Mouse (Mus musculus): Measurements from ENCODE around the gene Fam189a2.

DNA sequence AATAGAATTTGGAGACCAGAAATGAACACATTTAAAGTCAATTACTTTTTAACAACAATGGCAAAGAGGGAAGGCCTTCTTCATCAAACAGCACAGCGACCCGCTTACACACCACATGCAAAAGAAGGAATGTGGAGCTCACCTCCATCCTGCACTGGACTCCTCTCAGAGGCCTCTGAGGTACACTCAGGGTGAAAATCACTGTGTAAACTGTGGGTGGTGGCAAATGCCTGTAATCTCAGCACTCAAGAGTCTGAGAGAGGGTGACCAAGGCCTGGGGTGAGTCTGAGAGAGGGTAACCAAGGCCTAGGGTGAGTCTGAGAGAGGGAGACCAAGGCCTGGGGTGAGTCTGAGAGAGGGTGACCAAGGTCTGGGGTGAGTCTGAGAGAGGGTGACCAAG is 11.6 kb upstream of the Fam189a2 start:
- TF ChIP-seq POLR2A (IDR thresholded peaks at IDR 0.05; ENCODE audit: low read depth, low read length): no peak
- no peak for TF ChIP-seq CTCF (conservative IDR thresholded peaks at IDR 0.05; ENCODE audit: insufficient read depth, insufficient read length, low read depth, low read length)

Data from kidney, adult 2 months (tissue).